Mouse (Mus musculus) kidney, adult 8-10 months (tissue): Measurements from ENCODE around the gene Foxl1.
A peak's percentile ranks its signal among the peaks of the same experiment; 100 is the strongest.

Experiments used
- DNase-seq, 2 experiments: peaks; one replicate each; pipeline ENCODE4 v3.0.0; 2022

Foxl1 gene

GRCm38 (mm10) chr8:121127756-121128375, at the start of gene Foxl1:
Gene Foxl1, plus strand, starts transcription at chr8:121127940.
- no peak for DNase-seq

GRCm38 (mm10) chr8:121078721-121079120, 49.0 kb upstream of the Foxl1 start:
- DNase-seq: no peak

GRCm38 (mm10) chr8:121079201-121079600, 48.5 kb upstream of the Foxl1 start:
- no peak for DNase-seq

- DNase-seq: no peak
Observed at GRCm38 (mm10) chr8:121079944-121080343, 47.8 kb upstream of the Foxl1 start.

- no peak for DNase-seq
Observed at GRCm38 (mm10) chr8:121080361-121081090, 47.2 kb upstream of the Foxl1 start.

GRCm38 (mm10) chr8:121081398-121081797, 46.3 kb upstream of the Foxl1 start:
- no peak for DNase-seq

- DNase-seq: no peak
Observed at GRCm38 (mm10) chr8:121082218-121083092, 45.3 kb upstream of the Foxl1 start.

- DNase-seq: peak; percentile 43 to 58
Observed at GRCm38 (mm10) chr8:121083093-121083935, 44.4 kb upstream of the Foxl1 start.

- no peak for DNase-seq
Observed at GRCm38 (mm10) chr8:121083936-121084209, 43.9 kb upstream of the Foxl1 start.

- DNase-seq: no peak
Observed at GRCm38 (mm10) chr8:121084210-121084951, 43.4 kb upstream of the Foxl1 start, which contains the start of gene Foxf1. Gene Foxf1, plus strand, starts transcription at chr8:121084386.

- DNase-seq: no peak
Observed at GRCm38 (mm10) chr8:121085011-121085410, 42.7 kb upstream of the Foxl1 start.

GRCm38 (mm10) chr8:121085561-121085960, 42.2 kb upstream of the Foxl1 start:
- no peak for DNase-seq

- no peak for DNase-seq
Observed at GRCm38 (mm10) chr8:121086004-121086900, 41.5 kb upstream of the Foxl1 start.

- DNase-seq: no peak
Observed at GRCm38 (mm10) chr8:121088281-121088680, 39.5 kb upstream of the Foxl1 start.

GRCm38 (mm10) chr8:121088871-121089630, 38.7 kb upstream of the Foxl1 start:
- no peak for DNase-seq

GRCm38 (mm10) chr8:121089631-121090380, 37.9 kb upstream of the Foxl1 start:
- DNase-seq: no peak

GRCm38 (mm10) chr8:121090716-121091115, 37.0 kb upstream of the Foxl1 start:
- no peak for DNase-seq

GRCm38 (mm10) chr8:121092141-121092540, 35.6 kb upstream of the Foxl1 start:
- no peak for DNase-seq

GRCm38 (mm10) chr8:121092627-121093026, 35.1 kb upstream of the Foxl1 start:
- peak; percentile 50 to 84 for DNase-seq
